Mouse (Mus musculus): ENCODE results near the gene Tspan8. TPM values are rescaled to one million over a fixed set of nuclear protein-coding genes. Genes with fewer than 3 reads are reported as not detected.

The Tspan8 gene
- polyA plus RNA-seq, 1 experiment from 2014 or later = 85.8 TPM

Other genes with a start within 250 kb of the Tspan8 start
- not detected in 2 replicates for gene A930009A15Rik, start 246.8 kb upstream of the Tspan8 start, polyA plus RNA-seq (2015; fragmentation: Nextera tagmentation; extraction: Ambion mirVana)
- gene Lgr5, start 229.1 kb upstream of the Tspan8 start, polyA plus RNA-seq (2015; fragmentation: Nextera tagmentation; extraction: Ambion mirVana) = 1.7 and 2.5 TPM in 2 replicates
- gene Ptprr, start 201.4 kb downstream of the Tspan8 start, polyA plus RNA-seq (2015; fragmentation: Nextera tagmentation; extraction: Ambion mirVana) = 0.36 and 0.39 TPM in 2 replicates